Mouse (Mus musculus) fibroblast of lung, adult 2 months (primary cell): ENCODE data around the gene Pogz.

Experiments used
- DNase-seq: peaks from one replicate; pipeline ENCODE4 v3.0.0-alpha.2; 2011; ENCODE audit warnings: low read depth

The Pogz gene

DNA sequence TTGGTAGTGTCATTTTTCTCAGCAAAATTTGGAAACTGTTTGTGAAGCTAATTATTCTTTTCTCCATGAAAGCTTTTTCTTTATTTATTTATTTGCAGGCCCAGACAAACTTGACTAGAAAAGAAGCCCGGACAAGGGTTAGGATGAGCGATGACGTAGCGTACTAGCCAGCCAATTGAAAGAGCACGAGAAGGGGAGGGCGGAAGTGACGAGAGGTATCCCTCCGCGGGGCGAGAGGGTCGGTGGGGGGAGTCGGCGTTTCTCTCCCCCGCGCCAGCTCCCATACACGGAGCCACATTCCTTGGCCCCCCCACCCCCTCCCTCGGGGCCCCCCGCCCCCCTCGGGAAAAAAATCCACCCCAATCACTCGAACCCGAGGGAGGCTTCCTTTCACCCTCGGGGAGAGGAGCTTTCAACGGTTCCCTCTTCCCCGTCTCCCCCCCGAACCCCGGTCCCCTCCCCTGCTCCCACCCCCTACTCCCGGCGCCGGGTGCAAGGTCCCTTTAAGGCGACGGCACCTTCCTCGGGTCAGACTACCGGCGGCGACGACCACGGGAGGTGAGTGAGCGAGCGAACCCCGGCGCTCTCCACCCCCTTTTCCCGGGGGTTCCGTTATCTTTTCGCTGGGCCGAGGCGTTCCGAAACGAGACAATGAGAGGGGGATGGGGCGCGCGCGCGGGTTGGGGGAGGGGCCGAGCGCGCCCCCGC, at the start of gene Pogz:
Gene Pogz, plus strand, starts transcription at position 385 of the 708 bp plus-strand sequence.
- DNase-seq: peak; percentile 90

DNA sequence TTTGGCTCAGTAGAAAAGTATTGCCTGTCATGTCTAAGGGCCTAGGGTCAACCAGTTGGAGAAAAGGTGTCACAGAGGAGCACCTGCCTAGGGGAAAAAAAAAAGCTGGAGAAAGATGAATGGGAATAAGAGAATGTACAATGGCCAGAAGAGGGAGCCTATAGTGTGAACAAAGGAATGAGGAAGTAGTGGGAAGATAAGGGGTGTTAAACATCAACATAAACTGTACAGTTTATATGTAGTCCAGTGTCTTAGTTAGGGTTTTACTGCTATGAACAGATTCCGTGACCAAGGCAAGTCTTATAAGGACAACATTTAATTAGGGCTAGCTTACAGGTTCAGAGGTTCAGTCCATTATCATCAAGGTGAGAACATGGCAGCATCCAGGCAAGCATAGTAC, 48.3 kb upstream of the Pogz start:
- DNase-seq: no peak

DNA sequence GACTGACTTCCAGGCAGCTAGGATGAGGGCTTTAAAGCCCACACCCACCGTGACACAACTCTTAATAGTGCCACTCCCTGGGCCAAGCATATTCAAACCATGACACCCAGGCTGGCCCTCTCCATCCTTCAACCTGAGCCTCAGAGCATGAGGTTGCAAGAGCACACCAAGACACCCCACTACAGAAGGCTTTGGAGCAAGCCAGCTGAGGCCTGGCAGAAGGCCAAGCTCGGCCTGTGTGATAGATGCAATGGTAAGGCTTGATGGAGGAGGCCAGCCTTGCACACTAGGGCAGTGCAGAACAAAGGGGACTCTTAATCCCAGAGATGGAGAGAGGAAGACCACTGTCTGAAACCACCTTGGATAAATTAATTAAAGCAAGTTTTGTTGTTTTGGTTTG, 47.9 kb upstream of the Pogz start:
- DNase-seq: no peak

DNA sequence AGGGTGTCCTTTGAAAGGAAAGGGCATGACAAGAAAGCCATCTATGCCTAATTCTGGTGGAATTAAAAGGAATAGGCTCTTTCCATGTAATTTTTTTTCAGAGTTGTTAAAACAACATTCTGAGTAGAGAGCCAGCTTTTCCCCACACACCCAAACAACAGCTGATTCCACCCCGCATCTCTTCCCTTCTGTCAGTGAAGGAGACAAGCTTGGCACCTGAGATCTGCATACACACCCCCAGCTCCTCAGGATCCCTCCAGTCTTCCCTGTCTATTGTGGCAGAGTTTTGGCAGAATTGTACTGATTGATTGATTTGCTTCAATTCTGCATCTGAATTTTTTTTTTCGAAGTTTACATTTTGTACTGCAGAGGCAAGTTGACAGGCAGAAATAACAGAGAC, 45.1 kb upstream of the Pogz start:
- no peak for DNase-seq

DNA sequence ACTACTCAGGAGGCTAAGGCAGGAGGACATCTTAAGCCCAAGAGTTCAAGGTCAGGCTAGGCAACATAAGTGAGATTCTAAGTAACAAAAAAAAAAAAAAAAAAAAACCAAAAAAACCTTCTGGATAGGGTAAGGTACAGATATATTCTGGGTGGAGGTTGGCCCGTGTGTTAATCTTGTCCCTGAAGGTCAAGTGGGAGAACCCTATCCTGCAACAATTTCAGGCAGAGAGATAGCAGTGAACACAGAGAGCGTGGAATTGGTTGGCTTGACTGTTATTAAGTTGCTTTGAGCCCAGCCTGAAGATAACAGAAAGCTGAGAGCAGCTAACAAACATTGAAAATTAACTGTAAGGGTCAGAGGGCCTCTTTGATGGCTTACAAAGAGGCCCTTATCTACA, 43.7 kb upstream of the Pogz start:
- no peak for DNase-seq

DNA sequence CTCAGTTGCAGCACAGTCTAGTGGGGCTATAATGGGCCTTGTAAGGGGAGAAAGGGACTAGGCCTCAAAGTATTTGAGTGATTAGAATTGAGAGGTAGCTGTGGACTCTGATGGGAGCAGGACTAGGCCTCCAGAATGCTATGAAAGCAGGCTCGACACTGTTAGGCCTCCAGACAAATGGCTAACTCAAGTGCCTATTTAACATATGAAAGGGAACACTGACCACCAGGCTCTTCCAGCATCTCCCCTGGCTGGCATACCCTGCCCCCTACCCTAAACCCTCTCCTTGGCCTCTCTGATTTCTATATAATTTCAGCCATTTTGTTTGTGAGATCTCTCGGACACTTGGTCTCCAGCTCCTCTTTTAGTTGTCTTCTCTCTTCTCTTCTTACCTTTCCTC, 43.0 kb upstream of the Pogz start:
- no peak for DNase-seq

DNA sequence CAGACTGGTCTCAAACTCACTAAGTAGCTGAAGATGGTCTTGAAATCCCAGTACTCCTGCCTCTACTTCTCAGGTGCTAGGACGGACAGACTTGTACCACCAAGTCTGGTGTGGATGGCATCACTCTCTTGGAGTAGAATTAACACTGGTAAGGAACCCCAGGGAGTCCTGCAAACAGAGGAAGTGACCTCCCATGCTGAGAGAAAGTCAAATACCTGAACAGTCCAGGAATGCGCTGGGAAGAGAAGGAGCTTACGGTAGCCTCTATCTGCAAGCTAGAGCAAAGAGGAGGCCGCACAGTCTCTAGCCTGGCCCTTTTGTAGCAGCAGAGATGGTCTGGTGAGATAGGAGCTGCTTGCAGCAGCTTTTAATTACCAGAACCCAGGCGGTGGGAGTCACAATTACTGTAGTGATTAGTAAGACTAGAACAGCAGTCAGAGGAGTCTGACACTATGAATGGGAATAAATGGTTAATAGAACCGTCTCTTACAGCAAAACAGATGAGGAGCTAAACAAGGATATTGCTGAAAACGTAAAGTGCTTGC, 41.7 kb upstream of the Pogz start:
- DNase-seq: no peak

DNA sequence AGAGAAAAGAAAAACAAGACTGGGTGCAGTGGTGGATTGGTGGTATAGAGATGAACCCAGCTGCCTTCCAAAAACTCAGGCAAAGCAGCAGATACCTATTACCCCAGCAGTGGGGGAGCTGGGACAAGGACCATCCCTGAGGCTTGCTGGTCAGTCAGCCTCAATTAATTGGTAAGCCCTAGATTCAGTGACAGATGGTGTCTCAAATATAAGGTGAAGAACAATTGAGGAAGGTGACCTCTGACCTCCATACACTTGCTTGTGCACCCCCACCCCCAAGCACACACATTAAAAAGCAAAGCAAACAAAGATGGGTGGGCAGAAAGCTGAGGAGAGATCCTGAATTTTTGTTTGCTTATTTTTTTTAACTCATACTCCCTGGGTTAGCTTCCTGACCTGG, 41.2 kb upstream of the Pogz start:
- no peak for DNase-seq

DNA sequence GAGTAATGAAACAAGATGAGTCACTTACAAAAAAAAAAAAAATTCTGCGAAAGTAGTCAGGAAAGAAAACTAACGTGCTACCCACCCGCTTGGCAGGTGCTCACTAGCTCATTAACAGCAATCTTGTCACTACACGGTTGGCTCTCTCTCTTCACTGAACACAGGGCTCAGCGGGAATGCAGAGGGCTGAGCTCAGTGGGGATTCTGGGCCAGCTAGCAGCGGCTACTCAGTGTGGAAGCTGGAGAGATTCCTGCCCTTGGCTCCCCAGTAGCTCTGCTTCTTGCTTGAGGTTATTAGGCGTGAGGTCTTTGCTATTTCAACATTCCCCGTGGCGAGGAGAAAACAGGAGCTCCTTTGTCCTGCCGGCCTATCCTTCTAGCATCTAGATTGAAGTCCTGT, 33.2 kb upstream of the Pogz start:
- DNase-seq: peak; percentile 80

DNA sequence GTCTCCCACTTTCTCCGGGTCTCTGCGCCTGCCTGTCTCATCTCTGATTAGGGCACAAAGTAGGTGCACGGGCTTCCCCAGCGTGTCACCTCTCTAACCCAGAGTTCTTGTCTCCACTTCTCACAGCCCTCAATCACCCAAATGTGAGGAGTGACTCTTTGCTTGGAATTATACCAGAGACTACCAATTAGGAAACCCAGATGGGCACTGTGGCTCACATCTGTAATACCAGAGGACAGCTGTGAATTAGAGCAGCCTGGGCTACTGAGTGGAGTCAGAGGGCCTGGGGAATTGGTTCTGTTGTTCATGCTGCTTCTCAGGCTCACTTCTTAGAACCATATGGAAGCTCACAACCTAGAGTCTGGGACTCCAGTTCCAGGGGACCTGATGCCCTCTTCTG, 32.4 kb upstream of the Pogz start:
- no peak for DNase-seq

DNA sequence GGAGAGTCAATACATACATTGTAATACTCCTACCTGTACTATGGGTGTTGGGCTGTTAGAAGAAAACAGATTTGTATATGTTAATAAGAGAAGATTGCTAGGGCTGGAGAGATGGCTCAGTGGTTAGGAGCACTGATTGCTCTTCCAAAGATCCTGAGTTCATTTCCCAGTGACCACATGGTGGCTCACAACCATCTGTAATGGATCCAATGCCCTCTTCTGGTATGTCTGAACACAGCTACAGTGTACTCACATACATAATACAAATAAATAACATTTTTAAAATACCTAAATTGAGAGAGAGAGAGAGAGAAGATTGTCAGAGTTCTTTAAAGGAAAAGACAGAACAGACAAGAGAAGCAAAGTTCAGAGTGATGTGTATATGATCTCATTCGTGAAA, 29.1 kb upstream of the Pogz start:
- DNase-seq: no peak

DNA sequence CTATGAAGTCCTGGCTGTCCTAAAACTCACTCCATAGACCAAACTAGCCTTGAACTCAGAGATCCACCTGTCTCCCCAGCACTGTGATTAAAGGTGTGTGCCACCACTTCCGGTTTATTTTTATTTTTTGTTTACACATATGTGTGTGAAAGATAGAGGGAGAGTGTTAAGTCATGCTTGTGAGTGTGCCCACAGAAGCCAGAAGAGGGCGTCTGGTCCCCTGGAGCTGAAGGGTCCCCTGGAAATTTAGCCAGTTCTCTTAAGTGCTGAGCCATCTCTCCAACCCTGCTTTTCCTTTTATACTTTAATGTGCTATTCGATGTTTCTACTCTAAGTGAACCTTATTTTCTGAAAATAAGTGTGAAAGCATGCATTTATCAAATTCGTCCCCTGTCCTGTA, 25.7 kb upstream of the Pogz start:
- DNase-seq: no peak

DNA sequence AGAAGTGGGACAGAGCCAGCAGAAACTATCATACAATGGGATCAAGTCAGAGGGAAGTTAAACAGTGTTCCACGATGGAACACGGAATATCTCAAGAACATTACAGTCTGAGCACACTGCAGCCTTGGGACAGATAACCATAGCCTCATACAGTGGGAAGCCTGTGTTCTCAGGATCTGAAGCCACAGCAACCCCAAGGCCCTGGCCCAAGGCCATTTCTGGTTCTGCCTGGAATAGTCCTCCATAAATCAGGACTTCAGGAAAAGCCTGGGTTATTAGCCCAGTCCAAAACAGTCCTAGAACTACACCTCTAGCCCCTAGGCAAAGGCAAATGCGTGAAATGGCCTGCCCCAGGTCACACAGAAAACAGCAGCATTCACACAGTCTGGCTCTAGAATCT, 23.7 kb upstream of the Pogz start:
- DNase-seq: no peak

DNA sequence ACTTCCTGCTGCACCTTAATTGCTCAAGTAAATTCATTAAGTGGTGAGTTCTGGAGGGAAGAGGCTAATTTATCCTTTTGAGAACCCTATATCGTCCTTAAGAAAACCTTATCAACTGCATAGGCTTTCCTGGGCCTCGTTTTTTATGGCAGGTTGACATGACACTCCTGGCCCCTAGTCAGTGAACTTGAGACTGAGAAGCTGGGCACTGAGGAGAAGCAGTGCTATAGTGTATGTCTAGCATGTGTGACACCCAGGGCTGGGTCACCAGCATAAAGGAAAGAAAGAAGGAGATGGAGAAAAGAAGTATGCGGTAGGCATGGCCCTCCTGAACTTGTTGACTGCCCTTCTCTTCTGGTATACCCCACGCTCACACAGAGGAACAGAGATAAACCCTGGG, 23.3 kb upstream of the Pogz start:
- no peak for DNase-seq

DNA sequence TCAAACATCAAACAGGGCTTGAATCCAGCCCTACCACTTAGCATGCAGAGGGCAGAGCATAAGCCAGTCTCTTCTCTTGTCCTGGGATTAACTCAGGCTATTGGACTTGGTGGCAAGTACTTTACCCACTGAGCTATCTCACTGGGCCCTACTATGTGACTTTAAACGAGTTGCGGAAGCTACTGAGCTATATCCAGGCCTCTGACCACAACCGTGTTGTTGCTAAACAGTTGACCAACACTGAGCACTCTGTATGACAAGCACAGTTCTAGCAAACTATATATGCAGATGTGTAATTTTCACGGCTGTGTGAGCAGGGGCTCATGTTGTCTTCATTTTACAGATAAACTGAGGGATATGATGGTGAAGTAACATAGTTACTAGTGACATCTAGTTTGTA, 22.7 kb upstream of the Pogz start:
- DNase-seq: no peak

DNA sequence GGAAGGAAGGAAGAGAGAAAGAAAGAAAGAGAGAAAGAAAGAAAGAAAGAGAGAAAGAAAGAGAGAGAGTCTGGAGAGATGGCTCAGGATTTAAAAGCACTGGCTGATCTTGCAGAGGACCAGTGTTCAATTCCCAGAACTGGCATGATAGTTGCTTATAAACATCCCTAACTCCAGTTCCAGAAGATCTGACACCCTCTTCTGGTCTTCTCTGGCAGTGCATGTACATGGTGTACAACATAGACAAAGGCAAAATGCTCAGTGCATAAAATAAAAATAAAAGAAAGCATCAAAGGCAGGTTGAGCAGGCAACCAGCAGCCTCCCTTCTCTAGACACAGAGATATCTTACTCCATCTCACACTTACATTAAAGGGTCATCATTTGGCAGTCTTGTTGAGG, 21.8 kb upstream of the Pogz start:
- DNase-seq: no peak

DNA sequence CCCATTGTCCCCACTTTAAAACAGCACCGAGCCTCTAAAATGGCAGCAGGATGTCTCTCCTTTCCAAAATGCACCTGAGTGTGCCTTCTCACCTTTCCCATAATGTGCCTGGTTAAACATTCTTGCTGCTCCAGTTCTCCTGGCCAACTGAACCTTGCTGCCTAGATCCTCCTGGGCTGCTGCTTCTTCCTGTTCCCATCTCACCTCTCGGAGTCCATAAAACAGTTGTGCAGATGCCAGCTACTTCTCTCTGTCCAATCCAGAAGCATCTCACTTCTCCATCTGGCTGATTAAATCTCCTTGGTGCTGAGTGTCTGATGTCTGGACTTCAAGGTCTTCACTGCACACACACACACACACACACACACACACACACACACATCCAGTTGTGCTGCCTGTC, 19.6 kb upstream of the Pogz start:
- no peak for DNase-seq

DNA sequence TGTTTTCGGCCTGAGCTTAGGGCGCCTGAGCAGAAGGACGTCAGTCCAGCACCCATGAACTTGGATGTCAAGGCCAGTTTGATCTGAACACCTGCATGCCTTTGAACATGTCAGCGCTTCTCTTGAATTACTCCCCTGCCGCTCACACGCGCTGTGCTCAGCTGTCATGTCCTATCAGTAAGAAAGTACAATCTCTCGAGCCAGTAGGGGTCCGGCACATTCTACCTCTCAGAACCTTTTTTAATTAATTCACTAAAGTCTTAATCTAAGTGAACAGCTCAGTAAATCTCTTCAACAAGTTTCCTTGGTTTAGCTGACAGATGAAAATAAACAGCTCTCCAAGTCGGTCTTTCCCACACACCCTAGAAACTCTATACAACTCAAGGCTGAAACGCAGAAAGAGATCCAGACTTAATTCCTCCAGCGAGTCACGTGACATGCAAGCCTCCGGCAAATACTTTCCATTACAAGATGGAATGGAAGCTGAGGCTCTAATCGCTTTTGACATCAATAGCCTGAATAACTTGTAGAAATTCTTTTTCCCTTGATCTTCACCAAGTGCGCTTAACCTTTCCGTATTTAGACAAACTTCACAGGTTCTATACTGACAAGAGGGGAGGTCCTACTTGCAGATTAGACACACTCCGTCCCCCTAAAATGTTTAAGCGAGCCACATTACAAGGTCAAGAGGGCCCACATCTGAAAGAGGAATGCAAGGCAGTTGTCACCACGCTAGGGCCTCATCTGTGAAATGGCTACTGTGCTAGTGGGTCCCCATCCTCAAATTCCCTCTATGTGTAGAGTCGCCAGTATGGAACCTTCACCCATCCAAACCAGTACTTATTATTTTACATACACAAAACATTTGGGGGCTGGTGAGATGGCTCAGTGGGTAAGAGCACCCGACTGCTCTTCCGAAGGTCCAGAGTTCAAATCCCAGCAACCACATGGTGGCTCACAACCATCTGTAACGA, 17.6 kb upstream of the Pogz start:
- DNase-seq: no peak

DNA sequence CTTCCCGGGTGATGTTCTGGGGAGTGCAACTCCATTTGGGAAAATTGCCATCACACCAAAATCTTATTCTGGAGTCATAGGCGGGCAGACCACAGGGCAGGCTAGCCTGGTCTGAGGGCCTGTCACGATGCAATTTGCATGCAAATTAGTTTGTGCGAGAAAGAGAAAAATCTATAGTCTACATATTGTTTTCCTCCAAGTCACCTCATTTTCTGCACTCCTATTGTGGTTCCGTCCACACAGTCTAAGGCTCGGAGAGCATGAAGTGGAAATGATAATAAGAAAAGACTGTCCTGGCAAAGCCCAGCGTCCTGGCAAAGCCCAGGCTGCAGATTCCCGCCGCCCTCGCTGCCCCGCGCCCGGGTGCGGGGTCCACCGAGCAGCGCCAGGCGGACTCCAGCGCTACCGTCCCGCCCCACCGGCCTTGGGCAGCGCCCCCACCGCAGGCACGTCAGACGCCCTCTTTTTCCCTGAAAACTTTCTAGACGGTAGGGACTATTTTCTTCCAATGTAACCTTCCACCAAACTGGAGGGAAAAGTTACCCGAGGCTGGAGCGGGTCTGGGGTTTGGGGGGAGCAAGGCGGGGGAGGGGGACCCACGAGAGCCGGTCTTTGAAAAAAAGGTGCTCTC, 16.2 kb upstream of the Pogz start:
- DNase-seq: no peak

DNA sequence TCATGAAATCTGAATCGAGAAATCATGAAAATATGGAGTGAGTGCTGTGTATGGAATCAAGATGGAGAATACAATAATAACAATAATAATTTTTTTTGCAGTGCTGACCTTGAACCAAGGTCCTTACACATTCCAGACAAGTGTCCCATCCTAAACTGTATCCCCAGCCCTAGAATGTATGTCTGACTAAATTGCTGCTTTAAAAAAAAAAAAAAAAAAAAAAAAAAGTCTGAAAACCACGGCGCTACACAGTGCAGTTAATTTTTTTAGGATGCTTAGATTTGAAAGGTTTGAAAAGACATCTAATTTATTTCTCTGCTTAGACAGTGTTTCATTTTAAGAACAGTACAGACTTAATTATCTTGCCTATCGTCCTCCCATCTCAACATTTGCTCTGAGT, 15.3 kb upstream of the Pogz start:
- DNase-seq: no peak

DNA sequence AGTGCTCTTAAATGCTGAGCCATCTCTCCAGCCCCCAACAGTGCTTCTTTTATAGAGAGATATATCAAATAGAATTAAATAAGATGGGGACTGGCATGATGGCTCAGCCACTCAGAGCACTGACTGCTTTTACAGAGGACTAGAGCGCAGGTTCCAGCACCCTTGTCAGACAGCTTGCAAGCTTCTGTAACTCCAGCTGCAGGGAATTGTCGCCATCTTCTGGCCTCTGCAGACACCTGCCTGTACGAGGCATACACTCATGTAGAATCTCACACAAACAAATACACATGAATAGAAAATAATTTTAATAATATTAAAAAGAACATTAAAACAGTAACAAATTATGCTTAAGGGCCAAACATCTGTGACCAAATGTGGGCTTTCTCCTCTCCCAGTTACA, 13.3 kb upstream of the Pogz start:
- no peak for DNase-seq

DNA sequence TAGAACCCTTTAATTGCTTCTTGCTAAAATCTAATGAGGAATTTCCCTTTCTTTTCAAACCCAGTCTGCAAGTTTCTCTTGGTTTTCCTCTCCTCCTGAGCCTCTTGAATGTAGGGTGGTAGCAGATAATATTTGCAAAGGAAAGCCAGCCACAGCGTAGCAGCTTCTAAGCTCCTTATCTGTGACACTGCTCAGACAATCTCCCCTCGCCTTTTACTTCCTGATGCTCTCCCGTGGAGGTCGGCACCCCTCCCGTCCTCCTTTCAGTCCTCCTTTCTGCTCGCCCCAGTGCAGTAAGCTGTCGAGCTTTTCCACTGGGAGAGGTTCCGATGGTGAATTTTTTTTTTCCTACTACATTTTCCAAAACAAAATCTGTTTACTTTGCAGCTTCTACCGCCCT, 5.3 kb upstream of the Pogz start:
- no peak for DNase-seq

DNA sequence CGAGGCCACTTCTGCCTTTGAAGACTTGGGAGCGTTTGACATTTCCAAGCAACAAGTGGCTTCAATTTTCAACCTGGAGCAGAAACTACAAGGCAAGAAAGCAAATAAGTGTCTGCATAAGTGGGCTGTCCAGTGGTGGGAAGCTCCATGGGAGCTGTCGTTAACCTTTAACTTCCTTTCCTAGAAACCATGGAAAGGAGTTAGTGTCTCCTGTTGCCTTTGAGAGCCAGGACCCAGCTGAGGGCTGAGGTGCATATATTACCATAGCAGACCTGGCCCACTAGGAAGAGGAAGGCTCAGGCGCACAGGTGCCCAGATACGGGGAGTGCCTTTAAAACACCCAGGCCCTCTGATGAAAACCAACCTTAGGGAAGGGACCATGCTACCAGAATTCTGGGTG, 4.7 kb upstream of the Pogz start:
- no peak for DNase-seq
